Mouse (Mus musculus) cortical plate, adult 2 months (tissue): ENCODE results near the gene Emx2. TPM values are rescaled to one million over a fixed set of nuclear protein-coding genes. Genes with fewer than 3 reads are reported as not detected.

ENCODE experiments used
- H3K27ac ChIP-seq: fragments of 200-500 bp; 2 replicates; pipeline ENCODE4 v1.5.1; 2012; ENCODE audit warnings: low read length, control low read depth, inconsistent platforms; ENCODE audit not compliant: insufficient read depth
- H3K4me1 ChIP-seq: fragments of 200-500 bp; 2 replicates; pipeline ENCODE4 v1.6.1; 2011; ENCODE audit warnings: low read length; ENCODE audit not compliant: control insufficient read depth, insufficient read depth
- H3K4me3 ChIP-seq: fragments of 200-500 bp; 2 replicates; pipeline ENCODE4 v1.5.1; 2011; ENCODE audit warnings: mild to moderate bottlenecking, low read length, control low read depth; ENCODE audit not compliant: insufficient read depth
- CTCF ChIP-seq: fragments of 200-500 bp; IDR thresholded peaks from 2 replicates; pipeline ENCODE4 v1.5.1; 2011; ENCODE audit warnings: mild to moderate bottlenecking, control low read depth, low read length; ENCODE audit not compliant: insufficient read depth; ENCODE audit errors: extremely low read depth
- POLR2A ChIP-seq: fragments of 200-500 bp; IDR thresholded peaks from 2 replicates; pipeline ENCODE4 v1.6.1; 2011; ENCODE audit warnings: mild to moderate bottlenecking, low read length, control low read depth; ENCODE audit not compliant: insufficient read depth; ENCODE audit errors: extremely low read depth
- polyA plus RNA-seq: library from polyadenylated mRNA; depleted of rRNA; stranded (reverse); fragments of >200 nt; gene quantifications from 2 replicates; pipeline ENCODE4 v1.2.3, GENCODE M21; 2012; rRNA removed

The Emx2 gene
- 11.9 and 12.4 TPM in 2 replicates for polyA plus RNA-seq

DNA sequence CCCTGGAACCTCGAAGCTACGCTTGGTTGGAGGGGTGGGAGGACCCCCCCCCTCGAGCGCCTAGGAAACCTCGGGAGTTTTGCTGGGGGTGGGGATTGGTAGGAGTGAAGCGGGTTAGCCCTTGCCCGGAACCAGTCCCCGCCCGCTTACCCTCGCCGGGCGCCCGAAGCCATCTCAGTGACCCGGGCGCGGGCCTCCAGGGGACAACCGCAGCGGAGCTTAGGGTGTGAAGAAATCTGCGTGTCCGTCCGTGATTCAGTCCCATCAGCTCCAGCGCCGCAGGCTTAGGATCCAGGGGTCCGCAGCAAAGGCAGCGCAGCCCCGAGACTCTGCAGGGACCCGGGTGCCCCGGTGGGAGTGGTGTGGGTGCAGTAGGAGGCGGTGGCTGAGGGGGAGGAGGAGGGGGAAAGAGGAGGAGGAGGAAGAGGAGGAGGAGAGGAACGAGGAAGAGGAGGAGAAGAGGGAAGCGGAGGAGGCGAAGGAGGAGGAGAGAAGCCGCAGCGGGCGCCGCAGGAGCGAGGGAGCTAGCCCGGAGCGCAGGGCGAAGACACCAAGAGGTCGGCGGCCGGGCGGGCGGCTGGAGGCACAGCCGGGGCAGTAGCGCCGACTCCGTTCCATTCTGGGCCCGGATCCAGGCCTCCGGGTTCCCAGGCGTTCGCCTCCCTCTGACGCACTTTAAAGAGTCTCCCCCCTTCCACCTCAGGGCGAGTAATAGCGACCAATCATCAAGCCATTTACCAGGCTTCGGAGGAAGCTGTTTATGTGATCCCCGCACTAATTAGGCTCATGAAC is at the start of gene Emx2:
Emx2 (plus strand) TSS at position 422 of the 792 bp plus-strand sequence.
- peak within 1 kb of the TSS; percentile 88 for H3K27ac ChIP-seq
- no peaks in the 10 kb centered on the region for H3K4me1 ChIP-seq
- H3K4me3 ChIP-seq, result peak within 1 kb of the TSS; percentile 64
- TF ChIP-seq POLR2A, result 0 out of 2 replicates have a peak, but pooled peaks have one; percentile 32
- no peak for TF ChIP-seq CTCF

DNA sequence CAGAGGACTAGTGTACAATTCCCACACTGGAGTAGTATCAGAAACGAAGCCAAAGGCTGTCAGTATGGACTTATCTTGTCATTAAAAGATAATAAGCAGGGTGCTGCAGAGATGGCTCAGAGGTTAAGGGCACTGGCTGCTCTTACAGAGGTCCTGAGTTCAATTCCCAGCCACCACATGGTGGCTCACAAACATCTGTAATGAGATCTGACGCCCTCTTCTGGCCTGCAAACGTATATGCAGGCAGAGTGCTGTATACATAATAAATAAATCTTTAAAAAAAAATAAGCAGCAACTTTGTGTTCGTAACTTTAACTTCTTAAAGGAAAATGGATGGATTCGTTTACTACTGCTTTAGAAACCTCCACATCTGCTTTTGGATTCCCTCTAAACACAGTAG is 44.0 kb upstream of the Emx2 start:
- H3K27ac ChIP-seq, result no peak overlapping the region
- H3K4me3 ChIP-seq, result no peak overlapping the region
- TF ChIP-seq CTCF (no peak), POLR2A (no peak)
- H3K4me1 ChIP-seq, result no peaks in the 10 kb centered on the region

DNA sequence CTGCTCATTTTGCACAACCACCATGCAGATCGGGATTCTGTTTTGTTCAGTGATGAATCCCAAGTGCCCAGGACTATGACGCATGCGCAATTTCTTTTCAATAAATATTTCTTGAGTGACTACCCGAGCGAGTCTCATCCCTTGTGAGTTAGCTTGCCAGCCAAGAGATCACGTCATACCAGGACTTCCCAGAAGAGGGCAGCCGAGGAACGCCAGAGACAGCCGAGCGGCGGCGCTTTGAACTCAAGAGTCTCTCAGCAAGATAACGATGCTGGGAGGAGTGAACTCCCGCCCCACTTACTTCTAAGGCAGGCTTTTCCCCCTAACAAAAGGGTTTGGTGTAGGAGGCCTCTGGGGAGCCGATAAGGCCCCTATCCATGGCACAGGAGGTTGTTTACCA is 40.1 kb upstream of the Emx2 start:
- H3K27ac ChIP-seq, result no peak overlapping the region
- H3K4me1 ChIP-seq, result no peaks in the 10 kb centered on the region
- TF ChIP-seq CTCF (peak; percentile 82), POLR2A (no peak)
- no peak overlapping the region for H3K4me3 ChIP-seq

DNA sequence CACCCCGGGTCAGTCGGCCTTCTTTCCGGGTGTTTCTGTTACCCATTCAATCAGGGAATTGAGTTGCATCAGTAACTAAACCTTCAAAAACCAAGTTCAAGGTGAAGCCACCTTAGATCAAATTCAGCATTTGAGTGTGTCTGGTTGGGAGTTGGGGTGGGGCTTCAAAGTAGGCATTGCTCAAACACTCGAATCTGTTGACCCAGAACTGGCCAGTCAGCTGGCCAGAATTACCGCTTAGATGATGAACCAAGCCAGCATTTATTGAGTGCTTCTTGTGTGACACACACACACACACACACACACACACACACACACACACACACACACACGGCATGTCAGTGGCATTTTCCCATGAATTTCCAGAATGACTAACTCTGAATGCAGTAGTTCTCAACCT is 39.5 kb upstream of the Emx2 start:
- TF ChIP-seq POLR2A (no peak), CTCF (no peak)
- H3K27ac ChIP-seq, result no peak overlapping the region
- no peaks in the 10 kb centered on the region for H3K4me1 ChIP-seq
- H3K4me3 ChIP-seq, result no peak overlapping the region

DNA sequence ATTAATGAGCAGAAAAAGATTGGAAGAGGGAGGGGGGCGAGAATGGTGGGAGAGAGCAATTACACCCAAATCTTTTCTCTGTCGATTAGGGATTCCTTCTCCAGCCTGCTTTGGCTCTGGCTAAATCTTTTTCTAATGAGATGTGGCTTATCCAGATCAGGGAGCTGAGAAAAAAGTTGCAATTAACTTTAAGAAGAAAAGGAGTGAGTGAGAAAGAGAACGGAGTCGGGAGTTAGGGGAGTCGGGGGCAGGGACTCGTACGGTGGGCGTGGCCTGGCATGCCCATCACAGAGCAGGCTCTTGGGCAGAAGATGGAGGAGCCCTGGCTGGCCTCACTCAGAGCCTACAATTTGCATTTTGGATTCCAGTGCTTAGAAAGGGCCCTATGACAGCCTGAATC is 35.8 kb upstream of the Emx2 start:
- H3K4me1 ChIP-seq, result no peaks in the 10 kb centered on the region
- H3K27ac ChIP-seq, result no peak overlapping the region
- no peak overlapping the region for H3K4me3 ChIP-seq
- TF ChIP-seq POLR2A, result no peak
- TF ChIP-seq CTCF, result no peak

DNA sequence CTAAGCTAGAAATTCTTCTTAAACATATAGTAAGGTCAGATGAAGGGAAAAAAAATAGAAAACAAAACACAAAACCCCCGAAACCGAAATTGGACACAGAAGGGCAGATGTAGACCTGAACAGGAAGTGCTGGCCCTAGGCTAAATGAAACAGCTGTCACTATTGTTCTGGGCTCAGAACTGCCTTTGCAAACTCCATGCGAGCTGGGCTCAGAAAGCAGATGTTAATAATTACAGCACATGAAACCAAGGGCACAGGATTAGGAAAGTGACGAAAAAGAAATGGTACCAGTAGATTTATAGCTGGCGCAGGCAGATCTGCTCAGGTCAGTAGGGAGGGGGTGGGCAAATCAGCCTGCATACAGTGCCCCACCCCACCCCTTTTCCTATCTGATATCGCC is 34.5 kb upstream of the Emx2 start:
- H3K27ac ChIP-seq, result no peak overlapping the region
- H3K4me1 ChIP-seq, result no peaks in the 10 kb centered on the region
- no peak for TF ChIP-seq CTCF
- no peak for TF ChIP-seq POLR2A
- H3K4me3 ChIP-seq, result no peak overlapping the region

DNA sequence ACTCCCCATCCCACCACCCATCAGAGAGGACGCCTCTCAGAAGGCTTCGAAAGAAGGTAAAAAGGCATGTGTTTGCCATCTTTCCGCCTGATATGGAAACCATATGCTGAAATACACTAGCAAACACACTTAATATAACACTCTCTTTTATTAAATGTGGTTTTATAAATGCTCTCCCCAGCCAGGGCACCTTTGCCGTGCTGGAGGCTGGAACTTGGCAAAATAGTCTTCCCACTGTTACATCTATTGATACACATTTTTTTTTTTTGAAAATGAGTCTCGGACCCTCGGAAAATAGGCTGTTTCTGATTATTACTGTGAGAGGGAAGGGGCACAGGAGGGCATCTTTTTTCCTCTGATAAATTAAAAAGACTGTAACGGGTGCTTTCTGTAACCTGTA is 33.2 kb upstream of the Emx2 start:
- Histone ChIP-seq H3K4me1 (no peaks in the 10 kb centered on the region), H3K4me3 (no peak overlapping the region), H3K27ac (no peak overlapping the region)
- TF ChIP-seq POLR2A (no peak), CTCF (no peak)

DNA sequence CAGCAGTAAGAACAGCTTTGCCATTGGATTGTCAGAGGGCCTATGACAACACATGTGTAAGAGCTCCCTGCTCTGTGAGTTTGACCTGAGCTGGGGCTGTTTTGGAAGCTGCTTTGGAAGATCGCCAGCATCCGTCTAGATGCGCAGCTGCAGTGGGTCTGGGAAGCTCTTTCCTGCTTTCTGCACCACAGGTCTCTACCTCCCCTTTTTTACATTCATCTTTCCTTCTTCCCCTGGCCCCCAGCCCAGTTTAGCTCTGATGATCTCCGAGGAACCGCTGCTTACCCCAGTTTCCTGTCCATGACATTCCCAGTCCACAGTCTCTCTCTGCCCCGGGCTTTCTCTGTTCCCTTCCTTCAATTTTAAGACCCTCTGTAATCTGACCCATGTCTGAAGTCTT is 25.9 kb upstream of the Emx2 start:
- TF ChIP-seq CTCF (no peak), POLR2A (no peak)
- no peak overlapping the region for H3K4me3 ChIP-seq
- H3K4me1 ChIP-seq, result no peaks in the 10 kb centered on the region
- H3K27ac ChIP-seq, result no peak overlapping the region

DNA sequence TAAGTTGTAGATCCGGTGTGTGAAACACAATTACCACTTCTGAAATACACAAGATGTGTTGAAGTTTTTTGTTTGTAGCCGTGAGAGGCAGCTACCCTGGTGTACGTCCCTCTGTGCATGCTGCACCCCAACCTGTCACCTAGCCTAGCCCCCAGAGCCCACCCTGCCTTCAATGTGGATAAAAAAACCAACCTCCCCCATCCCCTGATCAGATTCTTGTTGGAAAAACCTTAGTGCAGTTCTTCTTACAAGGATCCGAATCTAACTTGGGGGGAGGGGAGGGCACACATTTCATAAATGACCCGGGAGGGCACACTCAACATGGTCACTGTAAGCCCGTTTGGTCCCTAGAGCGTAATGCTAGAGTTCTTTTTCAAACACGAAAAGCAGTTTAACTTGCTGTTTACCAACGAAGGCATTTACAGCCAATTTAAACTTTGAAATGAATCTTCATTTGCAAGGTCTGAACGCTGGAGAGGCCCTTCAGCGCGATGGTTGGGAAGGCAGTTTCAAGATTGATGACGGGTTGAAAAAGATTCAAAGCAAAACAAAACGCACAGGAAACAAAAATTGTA is 7.5 kb upstream of the Emx2 start:
- TF ChIP-seq CTCF (no peak), POLR2A (no peak)
- H3K4me1 ChIP-seq, result no peaks in the 10 kb centered on the region
- H3K4me3 ChIP-seq, result no peak overlapping the region

DNA sequence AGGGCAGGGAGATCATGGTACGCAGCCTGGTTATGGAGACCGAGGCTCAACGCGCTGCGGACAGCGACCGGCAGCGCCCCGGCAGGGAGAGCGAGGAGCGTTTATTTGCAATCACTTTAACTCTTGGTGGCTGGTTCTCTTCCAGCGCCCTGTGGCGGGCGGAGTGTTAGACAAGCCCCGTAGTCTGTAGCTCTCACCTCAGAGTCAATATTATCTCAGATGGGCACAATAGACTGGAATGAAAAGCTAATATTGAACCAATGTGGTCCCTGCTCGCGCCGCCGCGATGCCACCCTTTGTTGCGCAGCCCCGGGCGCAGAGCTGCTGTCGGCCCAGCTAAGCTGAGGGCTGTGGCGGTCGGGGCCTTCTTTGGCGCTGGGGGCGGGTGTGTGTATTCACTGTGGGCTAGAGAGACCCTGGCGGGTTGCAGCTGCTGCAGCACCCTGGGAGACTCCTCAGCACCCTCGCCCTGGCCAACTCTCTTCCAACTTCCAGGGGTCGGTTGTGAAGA is 6.7 kb upstream of the Emx2 start:
- Histone ChIP-seq H3K4me1 (no peaks in the 10 kb centered on the region), H3K4me3 (peak overlapping the region; percentile 20; the same call in 1 of the 2 replicates), H3K27ac (no peak overlapping the region)
- TF ChIP-seq POLR2A (no peak), CTCF (no peak)

More for the DNA sequence above, 7.5 kb upstream of the Emx2 start:
- H3K27ac ChIP-seq, result no peak overlapping the region

DNA sequence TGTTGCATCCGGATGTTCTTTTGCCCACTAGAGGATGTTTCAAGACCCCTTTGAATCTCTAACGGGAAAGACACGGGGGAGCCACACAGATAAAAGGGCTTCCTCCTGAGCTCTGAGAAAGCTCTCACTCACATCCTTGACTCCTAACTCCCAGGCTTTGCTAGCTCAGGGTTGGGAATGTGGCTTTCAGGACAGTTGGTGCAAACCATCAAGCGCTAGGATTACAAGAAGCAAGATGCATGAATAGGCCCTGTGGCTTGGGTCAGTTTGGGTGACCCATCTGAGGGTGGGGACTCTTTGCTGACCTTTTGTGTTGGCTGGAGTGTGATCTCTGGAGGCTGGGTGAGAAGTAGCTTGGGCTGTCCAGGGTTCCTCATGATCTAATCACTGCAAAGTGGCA is 5.9 kb upstream of the Emx2 start:
- Histone ChIP-seq H3K4me1 (no peaks in the 10 kb centered on the region), H3K27ac (no peak overlapping the region), H3K4me3 (no peak overlapping the region)
- TF ChIP-seq CTCF, result no peak
- no peak for TF ChIP-seq POLR2A
